Mouse (Mus musculus) embryonic facial prominence, embryonic 12.5 days (tissue): ENCODE data around the gene Kdelc1. TPM values are rescaled to one million over a fixed set of nuclear protein-coding genes. Genes with fewer than 3 reads are reported as not detected.

ENCODE experiments used
- ATAC-seq: fragments of 200-750 bp; cut with Nextera tagmentation; 2 replicates; pipeline ENCODE4 v1.8.0; 2017; ENCODE audit not compliant: insufficient number of reproducible peaks, insufficient read depth, low FRiP score, low TSS enrichment
- H3K27ac ChIP-seq: fragments of 300-500 bp; sonication (generic); 2 replicates; pipeline ENCODE4 v1.5.1; 2016; ENCODE audit warnings: mild to moderate bottlenecking
- H3K27me3 ChIP-seq: fragments of 300-500 bp; sonication (generic); 2 replicates; pipeline ENCODE4 v1.6.1; 2016; ENCODE audit warnings: mild to moderate bottlenecking, moderate library complexity
- H3K36me3 ChIP-seq: fragments of 300-500 bp; sonication (generic); 2 replicates; pipeline ENCODE4 v1.6.1; 2016; ENCODE audit warnings: mild to moderate bottlenecking
- H3K4me1 ChIP-seq: fragments of 300-500 bp; sonication (generic); 2 replicates; pipeline ENCODE4 v1.6.1; 2016
- H3K4me2 ChIP-seq: fragments of 300-500 bp; sonication (generic); replicated peaks from 2 replicates; pipeline ENCODE4 v1.6.1; 2016; ENCODE audit warnings: mild to moderate bottlenecking, moderate library complexity
- H3K4me3 ChIP-seq: fragments of 300-500 bp; sonication (generic); 2 replicates; pipeline ENCODE4 v1.5.1; 2016; ENCODE audit warnings: mild to moderate bottlenecking
- H3K9ac ChIP-seq: fragments of 300-500 bp; sonication (generic); 2 replicates; pipeline ENCODE4 v1.6.1; 2016; ENCODE audit warnings: mild to moderate bottlenecking, moderate library complexity
- H3K9me3 ChIP-seq: fragments of 300-500 bp; sonication (generic); 2 replicates; pipeline ENCODE4 v1.6.1; 2016; ENCODE audit warnings: mild to moderate bottlenecking, moderate library complexity
- WGBS: fragments of 180-500 bp; shearing (Covaris S2); methylation state at CpG from one replicate; pipeline ENCODE4 v1.1.7; 2016; 5-methylcytosine and 5-hydroxymethylcytosine counted together
- polyA plus RNA-seq: library from polyadenylated mRNA; unstranded; fragments of >200 nt; fragmentation: Nextera tagmentation; extraction: Ambion mirVana; gene quantifications from 2 replicates; pipeline ENCODE4 v1.2.1, GENCODE M21; 2016

The Kdelc1 gene
- polyA plus RNA-seq, 1 experiment from 2014 or later: 80.1 TPM

DNA sequence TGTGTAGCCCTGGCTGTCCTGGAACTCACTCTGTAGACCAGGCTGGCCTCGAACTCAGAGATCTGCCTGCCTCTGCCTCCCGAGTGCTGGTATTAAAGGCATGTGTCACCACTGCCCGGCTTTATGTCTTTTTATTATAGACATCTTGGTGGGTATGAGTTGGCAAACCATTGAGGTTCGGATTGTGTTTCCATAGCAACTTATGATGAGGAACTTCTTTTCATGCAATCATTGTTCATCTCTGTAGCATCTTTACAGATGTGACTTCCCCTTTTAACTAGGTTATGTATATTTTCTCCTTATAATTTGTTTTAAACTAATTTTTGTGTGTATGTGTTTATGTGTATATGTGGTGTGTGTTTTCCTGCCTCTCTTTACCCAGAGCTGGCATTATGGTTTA lies 7.0 kb upstream of the Kdelc1 start:
- ATAC-seq: no peak
- H3K36me3 ChIP-seq: peaks cover 28% of the 10 kb centered on the region
- no peak overlapping the region for H3K27ac ChIP-seq
- H3K4me2 ChIP-seq: no peak overlapping the region
- peaks cover 5% of the 10 kb centered on the region; the same call in 1 of the 2 replicates for H3K4me1 ChIP-seq
- no peaks in the 10 kb centered on the region for H3K9me3 ChIP-seq
- no peak overlapping the region for H3K4me3 ChIP-seq
- H3K9ac ChIP-seq: no peak overlapping the region
- H3K27me3 ChIP-seq: no peaks in the 10 kb centered on the region
- 91% methylated on average over 4 of the region's 4 CpGs for WGBS

DNA sequence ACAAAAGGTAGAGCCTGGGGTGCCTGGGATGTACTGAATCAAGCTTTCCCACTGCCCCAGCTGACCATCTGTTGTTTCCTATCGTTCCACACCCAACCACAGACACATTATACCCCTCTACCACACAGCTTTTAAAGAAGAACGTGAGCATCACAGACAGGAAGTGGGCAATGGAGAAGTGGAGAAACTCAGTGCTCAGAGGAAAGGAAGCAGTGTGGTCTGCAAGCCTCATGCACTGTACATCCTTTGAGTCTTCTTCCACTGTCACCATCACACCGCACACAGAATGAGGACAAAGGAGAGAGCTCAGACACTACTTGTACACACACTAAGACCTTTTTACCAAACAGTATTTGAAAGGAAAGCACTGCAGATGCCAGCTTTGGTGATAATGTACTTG lies 3.6 kb upstream of the Kdelc1 start:
- Histone ChIP-seq H3K4me1 (peaks cover 8% of the 10 kb centered on the region), H3K36me3 (peaks cover 22% of the 10 kb centered on the region; the same call in 1 of the 2 replicates), H3K27ac (no peak overlapping the region), H3K27me3 (no peaks in the 10 kb centered on the region), H3K4me3 (no peak overlapping the region), H3K9ac (no peak overlapping the region), H3K9me3 (no peaks in the 10 kb centered on the region), H3K4me2 (no peak overlapping the region)
- no peak for ATAC-seq
- 81% methylated on average over 3 of the region's 3 CpGs for WGBS

DNA sequence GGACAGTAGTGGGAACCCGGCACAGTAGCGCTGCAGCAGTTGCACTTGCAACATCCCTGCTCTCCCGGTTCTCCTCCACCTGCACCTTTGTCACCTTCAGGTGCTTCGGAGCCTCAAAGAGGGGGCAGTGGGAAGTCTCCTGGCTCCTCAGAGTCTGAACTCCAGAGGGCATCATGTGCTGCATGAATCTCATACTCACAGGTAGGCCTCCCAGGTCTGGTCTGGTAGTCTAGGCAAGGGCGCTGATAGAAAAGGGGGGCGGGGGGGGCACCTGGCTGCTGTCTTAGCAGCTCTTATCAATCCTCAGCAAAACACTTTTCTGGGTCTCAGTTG lies 1.4 kb upstream of the Kdelc1 start:
- Histone ChIP-seq H3K4me2 (peak overlapping the region; percentile 79), H3K27ac (peak overlapping the region; percentile 90), H3K9ac (peak overlapping the region; percentile 84), H3K4me1 (peaks cover 8% of the 10 kb centered on the region), H3K4me3 (peak overlapping the region; percentile 75), H3K27me3 (no peaks in the 10 kb centered on the region), H3K36me3 (peaks cover 23% of the 10 kb centered on the region), H3K9me3 (no peaks in the 10 kb centered on the region)
- no peak for ATAC-seq
- WGBS: 5% methylated on average over 6 of the region's 6 CpGs

DNA sequence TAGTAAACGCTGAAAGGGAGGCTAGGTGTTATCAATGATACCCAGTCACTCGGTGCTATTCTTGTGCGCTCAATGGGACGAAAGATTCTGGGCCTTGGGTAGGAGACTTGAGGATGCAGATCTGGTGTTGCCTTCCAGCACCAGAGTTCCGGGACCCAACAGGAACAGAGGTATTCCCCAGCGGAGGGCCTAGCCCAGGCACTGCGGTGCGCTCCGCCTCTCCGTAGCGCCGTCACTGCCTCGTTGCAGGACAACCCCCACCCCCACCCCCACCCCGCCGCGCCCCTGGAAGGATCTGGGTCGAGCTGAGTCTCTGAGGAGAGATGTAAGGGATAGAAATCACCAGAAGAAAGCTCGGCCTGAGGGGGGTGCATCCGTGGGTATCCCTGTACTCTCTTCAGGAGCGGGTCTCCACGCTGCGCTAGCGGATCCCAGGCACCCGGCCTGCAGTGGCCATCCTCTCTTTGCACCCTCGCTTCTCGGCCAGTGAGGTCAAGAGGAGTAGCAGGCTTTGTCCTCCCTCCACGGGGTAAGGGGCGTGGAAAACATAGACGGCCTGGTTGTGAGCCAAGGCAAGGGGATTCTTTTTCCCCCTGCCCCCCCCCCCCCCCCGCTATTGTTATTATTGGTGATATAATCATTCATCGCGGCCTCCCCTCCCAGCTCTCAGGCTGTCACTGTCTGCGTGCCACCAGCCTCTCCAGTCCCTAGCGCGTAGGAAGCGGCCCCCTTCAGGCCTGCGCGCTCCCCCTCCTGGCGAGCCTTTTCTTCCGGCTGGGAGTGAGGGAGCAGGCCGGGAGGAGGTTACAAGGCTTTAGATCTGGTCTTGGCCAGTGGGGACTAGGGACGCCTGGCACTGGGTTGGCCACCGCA lies 829 bp upstream of the Kdelc1 start:
- H3K4me1 ChIP-seq: peaks cover 8% of the 10 kb centered on the region
- WGBS: under 1% methylated on average over 43 of the region's 43 CpGs
- H3K4me3 ChIP-seq: peak overlapping the region; percentile 75
- H3K27me3 ChIP-seq: no peaks in the 10 kb centered on the region
- H3K4me2 ChIP-seq: peak overlapping the region; percentile 79
- peak; percentile 88 for ATAC-seq
- peaks cover 23% of the 10 kb centered on the region for H3K36me3 ChIP-seq
- peak overlapping the region; percentile 90 for H3K27ac ChIP-seq
- H3K9me3 ChIP-seq: no peaks in the 10 kb centered on the region
- peak overlapping the region; percentile 84 for H3K9ac ChIP-seq

DNA sequence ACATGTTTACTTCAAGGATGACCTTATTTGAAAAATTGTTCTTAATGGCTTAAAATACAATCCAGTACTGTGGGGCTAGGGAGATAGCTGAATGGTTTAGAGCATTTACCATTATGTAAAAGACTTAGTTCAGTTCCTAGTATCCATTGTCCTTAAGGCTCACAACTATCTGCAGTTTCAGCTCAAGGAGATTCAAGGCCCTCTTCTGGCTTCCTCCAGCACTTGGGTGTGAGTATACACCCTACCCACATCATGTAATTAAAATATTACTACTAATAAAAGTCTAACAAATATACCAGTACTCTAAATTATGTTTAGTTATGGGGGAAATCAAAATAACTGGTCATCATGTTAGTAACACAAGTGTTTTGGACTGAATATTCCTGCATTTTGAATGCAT lies 1.0 kb downstream of the Kdelc1 start:
- H3K4me1 ChIP-seq: peaks cover 8% of the 10 kb centered on the region
- H3K9ac ChIP-seq: no peak overlapping the region; the same call in 1 of the 2 replicates
- H3K27ac ChIP-seq: no peak overlapping the region
- peak overlapping the region; percentile 75 for H3K4me3 ChIP-seq
- peaks cover 26% of the 10 kb centered on the region for H3K36me3 ChIP-seq
- H3K27me3 ChIP-seq: no peaks in the 10 kb centered on the region
- no peaks in the 10 kb centered on the region for H3K9me3 ChIP-seq
- no peak for ATAC-seq
- H3K4me2 ChIP-seq: peak overlapping the region; percentile 79

DNA sequence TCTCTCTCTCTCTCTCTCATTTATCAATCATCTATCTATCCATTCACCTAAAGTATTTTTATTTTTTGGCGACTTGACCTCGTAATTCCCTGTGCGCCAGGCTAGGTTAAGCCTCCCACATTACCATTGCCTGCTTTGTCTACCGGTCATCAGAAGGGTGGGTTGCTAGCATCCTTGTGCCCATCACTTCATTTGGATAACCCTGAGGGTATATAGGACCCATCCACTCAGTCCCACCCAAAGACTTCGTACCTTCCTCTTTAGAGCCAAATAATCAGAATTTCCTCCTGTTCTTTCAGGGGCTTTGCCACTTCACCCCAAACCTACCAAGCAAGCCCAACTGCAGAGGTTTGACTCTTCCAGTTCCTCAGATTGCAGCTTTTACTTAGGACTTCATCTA lies 15.7 kb downstream of the Kdelc1 start:
- Histone ChIP-seq H3K36me3 (peaks cover 21% of the 10 kb centered on the region), H3K4me2 (peak overlapping the region; percentile 68), H3K9ac (peak overlapping the region; percentile 75; the same call in 1 of the 2 replicates), H3K4me1 (peaks cover 4% of the 10 kb centered on the region; the same call in 1 of the 2 replicates), H3K9me3 (no peaks in the 10 kb centered on the region), H3K27ac (no peak overlapping the region), H3K27me3 (no peaks in the 10 kb centered on the region), H3K4me3 (peak overlapping the region; percentile 86)
- 10% methylated on average over 5 of the region's 5 CpGs for WGBS
- peak; percentile 55; the same call in 1 of the 2 replicates for ATAC-seq

DNA sequence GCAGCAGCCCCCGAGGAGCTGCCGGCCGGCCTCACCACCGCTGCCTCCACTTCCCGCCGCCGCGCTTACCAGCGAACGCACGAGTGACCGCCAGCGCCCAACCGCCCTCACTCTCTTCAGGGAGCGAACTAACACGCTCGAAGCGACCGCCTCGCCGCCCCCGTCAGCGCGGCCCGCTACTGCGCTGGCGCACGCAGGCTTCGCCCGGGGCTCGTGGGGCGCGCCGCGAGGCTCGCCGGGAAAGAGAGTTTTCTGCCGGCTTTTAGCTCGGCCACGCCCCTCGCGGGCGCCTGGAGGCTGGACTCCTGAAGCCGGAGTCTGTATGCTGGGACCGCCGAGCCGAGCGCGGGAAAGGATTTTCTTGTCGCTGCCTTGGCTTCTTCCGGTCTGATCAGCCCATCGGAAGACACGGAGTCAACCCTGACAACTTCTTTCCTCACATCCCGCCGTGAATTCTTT lies 16.3 kb downstream of the Kdelc1 start, which contains the start of gene Tex30:
Gene Tex30 (minus strand): TSS at position 183 of the 459 bp plus-strand sequence.
- H3K9me3 ChIP-seq: no peaks in the 10 kb centered on the region
- peak within 1 kb of the TSS; percentile 75 for H3K9ac ChIP-seq
- H3K4me2 ChIP-seq: peak within 1 kb of the TSS; percentile 68
- no peaks in the 10 kb centered on the region for H3K27me3 ChIP-seq
- peak within 1 kb of the TSS; percentile 90 for H3K27ac ChIP-seq
- H3K4me3 ChIP-seq: peak within 1 kb of the TSS; percentile 86
- under 1% methylated on average over 53 of the region's 55 CpGs for WGBS
- H3K36me3 ChIP-seq: peaks cover 22% of the 10 kb centered on the region
- H3K4me1 ChIP-seq: peaks cover 4% of the 10 kb centered on the region; the same call in 1 of the 2 replicates
- ATAC-seq: peak; percentile 98

DNA sequence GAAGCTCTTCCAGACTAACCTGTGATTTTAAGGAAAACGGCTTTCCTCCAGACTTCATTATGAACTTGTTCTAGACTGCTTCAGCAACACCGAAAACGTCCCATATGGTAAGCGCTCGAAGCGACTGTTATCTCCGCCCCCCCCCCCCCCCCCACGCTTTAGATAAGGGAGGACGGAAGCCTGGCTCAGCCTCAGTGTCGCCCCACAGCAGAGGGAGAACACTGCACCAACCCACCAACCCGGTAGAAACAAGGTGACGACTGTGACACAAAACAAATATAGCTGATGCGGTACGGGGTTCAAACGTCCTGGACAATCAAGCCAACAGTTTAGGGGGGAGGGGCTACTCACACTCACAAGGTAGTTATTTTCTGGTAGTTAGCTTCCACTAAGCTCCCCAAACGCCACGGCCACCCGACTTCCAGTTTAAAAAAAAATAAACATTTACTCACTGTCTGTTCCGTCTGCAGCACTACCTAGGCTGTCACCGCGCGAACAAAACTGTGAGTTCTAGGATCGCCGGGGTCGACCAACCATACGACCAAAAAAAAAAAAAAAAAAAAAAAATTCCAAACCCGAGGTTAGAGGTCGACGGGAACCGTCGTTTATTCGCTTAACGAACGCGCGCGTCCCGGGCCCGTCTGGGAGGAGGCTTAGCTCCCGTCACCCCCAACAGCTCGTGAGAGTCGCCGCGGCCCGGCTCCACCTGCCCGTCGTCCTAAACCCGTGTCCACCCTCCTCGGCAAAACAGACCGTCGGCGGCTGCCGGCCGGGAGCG lies 17.0 kb downstream of the Kdelc1 start:
- Histone ChIP-seq H3K36me3 (peaks cover 28% of the 10 kb centered on the region), H3K27ac (peak overlapping the region; percentile 90), H3K4me1 (peaks cover 4% of the 10 kb centered on the region; the same call in 1 of the 2 replicates), H3K9me3 (no peaks in the 10 kb centered on the region), H3K4me2 (peak overlapping the region; percentile 68), H3K27me3 (no peaks in the 10 kb centered on the region), H3K4me3 (peak overlapping the region; percentile 86), H3K9ac (peak overlapping the region; percentile 75)
- ATAC-seq: peak; percentile 82
- WGBS: under 1% methylated on average over 53 of the region's 55 CpGs

DNA sequence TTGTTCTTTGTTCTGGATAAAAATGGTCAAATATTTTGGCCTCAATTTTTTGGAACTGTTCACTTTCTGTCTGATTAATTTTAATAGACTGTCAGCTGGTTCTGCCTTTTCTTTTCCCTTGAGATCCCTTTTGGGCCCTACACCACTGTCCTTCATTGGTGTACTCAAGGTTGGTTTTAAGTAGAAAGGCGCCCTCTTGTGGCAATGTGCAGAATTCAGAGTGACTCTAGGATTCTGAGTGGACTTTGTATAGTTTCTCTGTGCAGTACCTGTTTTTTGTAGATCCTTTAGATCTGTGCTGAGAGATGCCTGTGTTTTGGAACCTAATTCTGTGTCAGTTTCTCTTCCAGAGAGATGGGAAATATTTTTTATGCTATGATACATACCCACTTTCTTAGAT lies 54.0 kb downstream of the Kdelc1 start:
- Histone ChIP-seq H3K9me3 (no peaks in the 10 kb centered on the region), H3K27ac (no peak overlapping the region), H3K4me1 (no peaks in the 10 kb centered on the region), H3K9ac (no peak overlapping the region), H3K4me3 (no peak overlapping the region), H3K4me2 (no peak overlapping the region), H3K36me3 (no peaks in the 10 kb centered on the region), H3K27me3 (no peaks in the 10 kb centered on the region)
- no peak for ATAC-seq
- 0% methylated on average over 1 of the region's 1 CpGs for WGBS

DNA sequence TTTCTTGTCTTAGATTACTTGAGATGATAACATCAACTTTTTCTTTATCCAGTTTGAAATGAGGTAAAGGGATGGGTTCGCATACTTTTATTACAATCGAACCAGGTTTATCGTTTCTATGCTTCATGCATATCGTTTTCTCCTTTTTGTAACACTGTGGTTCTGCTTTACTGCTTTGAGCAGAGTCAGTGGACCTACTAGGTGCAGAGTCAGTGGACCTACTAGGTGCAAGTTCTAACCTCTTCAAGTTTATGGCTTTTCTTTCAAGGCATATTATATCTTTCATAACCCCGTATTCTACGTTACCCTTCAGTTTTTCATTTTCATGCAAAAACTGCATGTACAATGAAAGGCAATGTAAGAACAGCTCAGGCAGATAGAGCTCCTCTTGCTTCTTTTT lies 55.2 kb downstream of the Kdelc1 start:
- no peak for ATAC-seq
- 93% methylated on average over 6 of the region's 6 CpGs for WGBS
- Histone ChIP-seq H3K4me3 (no peak overlapping the region), H3K27ac (no peak overlapping the region), H3K36me3 (no peaks in the 10 kb centered on the region), H3K4me2 (no peak overlapping the region), H3K9ac (no peak overlapping the region), H3K9me3 (no peaks in the 10 kb centered on the region), H3K4me1 (no peaks in the 10 kb centered on the region), H3K27me3 (no peaks in the 10 kb centered on the region)

DNA sequence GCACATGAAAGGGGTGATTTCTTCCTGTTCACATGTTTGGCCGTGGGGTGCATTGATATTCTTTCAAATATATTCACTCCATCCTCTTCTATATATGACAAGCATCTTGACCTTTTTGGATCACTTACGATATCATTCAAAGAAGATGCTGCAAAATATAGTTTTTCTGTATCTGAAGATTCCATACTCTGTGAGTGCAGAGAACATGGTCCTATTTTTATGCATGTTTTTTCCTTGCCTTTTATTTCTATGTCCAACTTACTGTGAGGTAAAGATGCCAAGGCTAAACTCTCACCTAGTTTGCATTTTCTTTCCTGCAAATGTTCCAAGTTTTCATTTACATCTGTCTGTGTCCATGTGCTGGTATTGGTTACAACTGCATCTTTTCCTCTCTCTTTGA lies 56.8 kb downstream of the Kdelc1 start, which contains the start of gene Gm8251:
Gene Gm8251 (minus strand): TSS at position 101 of the 400 bp plus-strand sequence.
- no peak for ATAC-seq
- Histone ChIP-seq H3K4me3 (no peak within 1 kb of the TSS), H3K4me1 (no peaks in the 10 kb centered on the region), H3K27me3 (no peaks in the 10 kb centered on the region), H3K9me3 (no peaks in the 10 kb centered on the region), H3K9ac (no peak within 1 kb of the TSS), H3K36me3 (no peaks in the 10 kb centered on the region), H3K27ac (no peak within 1 kb of the TSS), H3K4me2 (no peak within 1 kb of the TSS)
- WGBS: 93% methylated on average over 2 of the region's 2 CpGs
